Mouse (Mus musculus) erythroblast, embryonic 14.5 days (primary cell): Measurements from ENCODE around the gene Phospho1.

ENCODE experiments used
- GATA1 ChIP-seq: IDR thresholded peaks from 2 replicates; pipeline ENCODE4 v1.6.1; 2012; ENCODE audit warnings: low read length, inconsistent platforms, mixed read lengths
- TAL1 ChIP-seq: IDR thresholded peaks from 3 replicates; pipeline ENCODE4 v1.6.1; 2012; ENCODE audit warnings: low read length, inconsistent platforms, mixed read lengths

- TF ChIP-seq TAL1 = no peak
- TF ChIP-seq GATA1 = no peak
These were observed 13.5 kb upstream of the Phospho1 start for GRCm38 (mm10) chr11:95810828-95811227.
